Mouse (Mus musculus): ENCODE results near the gene Arhgef19.

The Arhgef19 gene

DNA sequence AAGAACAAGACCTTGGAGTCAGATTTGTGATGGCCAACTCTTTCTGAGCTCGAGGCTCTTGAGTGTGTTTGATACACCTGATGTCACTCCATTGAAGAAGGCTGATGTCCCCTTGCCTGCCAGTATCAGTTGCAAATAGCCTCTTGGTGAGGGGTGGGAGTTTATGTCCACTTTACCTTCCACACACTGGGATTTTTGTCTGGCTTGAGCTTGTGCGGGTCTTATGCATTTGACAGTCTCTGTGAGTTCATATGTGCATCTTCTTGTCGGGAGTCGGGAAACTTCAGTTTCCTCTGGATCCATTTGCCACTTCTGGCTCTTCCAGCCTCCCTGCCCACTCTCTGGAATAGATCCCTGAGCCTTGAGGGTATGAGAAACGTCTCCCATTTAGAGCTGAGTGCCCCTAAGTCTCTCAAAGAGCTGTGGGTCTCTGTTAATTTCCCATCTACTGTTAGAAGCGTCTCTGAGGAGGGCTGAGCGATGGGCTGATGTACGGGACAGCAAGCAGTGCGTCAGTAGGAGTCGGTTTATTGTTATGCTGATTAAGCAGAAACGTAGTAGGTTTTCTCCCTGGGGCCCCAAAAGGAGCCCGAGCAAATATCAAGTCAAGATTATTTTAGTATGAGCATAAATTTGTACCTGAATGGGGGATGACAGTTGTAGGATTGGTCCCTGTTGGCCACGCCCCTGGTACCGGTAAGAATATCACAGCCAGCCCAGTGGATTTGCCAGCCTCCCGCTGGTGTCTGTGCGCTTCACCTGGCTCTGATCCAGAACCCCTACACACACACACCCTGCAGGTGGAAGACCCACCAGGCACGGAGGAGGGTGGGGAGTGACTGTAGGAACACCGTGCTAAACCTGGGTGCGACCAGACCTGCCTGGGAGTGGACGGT, 559 bp upstream of the Arhgef19 start:
- DNase-seq: no peak

DNA sequence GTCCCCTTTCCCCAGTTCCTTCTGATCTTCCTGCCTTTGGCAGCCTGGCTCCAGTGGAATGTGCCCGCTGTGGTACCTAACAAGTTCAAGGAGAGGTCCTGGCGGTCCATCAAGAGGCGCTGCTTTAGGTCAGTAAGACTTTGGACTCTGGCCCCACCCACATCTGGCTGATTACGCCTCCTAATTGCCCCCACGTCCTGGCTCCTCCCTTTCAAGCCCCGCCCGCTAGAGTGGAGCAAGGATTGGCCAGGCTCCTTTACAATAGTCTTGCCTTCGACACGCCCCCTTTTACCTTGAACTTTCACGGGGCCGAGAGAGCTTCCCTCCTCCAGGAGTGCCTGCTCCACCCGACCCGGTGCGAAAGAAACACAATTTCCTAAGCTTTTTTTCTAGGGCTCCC, 1.3 kb downstream of the Arhgef19 start:
- DNase-seq: no peak

DNA sequence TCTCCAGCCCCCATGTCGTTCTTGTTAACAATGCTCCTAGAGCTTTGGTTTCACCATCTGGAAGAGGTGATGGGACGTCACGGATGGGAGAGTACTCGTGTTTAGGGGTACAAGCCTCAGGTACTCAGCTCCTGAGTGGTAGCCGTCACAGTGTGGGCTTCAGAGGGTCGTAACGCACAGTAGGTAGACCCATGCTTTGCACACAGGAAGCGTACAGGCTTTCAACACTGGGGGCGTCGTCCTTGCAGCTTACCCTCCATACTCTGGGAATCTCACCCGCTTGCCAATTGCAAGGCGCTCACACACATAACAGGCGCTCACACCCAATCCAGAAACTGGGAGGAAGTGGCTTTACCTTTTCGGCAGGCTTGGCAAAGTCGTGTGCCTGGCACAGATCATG, 2.6 kb downstream of the Arhgef19 start:
- no peak for DNase-seq

DNA sequence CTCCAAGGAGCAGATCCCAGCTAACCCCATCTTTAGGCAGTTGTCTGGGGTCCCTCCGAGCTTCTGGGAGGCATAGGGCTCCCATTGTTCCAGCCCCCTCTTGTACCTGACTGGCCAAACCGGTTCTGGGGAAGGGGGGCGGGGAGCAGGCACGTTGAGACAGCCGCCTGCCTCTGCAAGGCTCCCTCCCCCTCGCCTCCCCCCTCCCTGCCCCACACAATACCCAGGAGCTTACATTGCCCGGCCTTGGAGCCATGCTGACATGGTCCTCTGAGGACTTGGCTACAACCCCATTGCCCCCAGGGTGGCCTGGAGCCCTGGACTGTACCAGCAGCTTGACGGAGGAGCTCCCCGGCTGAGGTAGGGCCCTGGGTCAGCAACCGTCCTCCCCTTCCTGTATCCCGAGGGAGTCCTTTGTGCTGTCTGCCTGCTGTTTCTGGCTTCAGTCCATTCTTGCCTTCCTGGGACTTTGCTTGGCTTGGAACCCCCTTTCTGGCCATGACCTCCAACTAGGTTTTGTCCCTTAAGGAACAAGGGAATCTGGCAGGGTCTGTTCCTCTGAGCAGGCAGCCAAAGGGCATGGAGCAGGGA, 3.4 kb downstream of the Arhgef19 start:
- peak; percentile 45 for DNase-seq

DNA sequence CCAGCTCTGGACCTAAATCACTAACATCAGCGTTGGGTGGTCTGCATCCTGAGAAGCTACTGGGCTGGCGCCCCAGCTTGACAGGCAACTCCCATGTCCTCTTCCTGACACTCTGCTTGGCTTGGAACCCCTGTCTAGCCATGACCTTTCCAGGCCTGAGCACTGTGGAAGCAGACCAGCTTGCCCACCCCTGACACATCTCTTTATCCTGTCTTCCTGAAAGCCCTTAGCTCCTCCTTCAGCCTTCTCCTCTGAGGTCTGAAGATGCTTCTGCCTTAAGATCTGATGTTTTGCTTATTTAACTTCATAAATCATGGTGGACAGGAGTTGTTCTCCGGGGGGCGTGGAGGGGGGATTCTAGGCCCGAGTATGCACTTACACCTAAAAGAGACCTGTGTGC, 4.3 kb downstream of the Arhgef19 start:
- no peak for DNase-seq

DNA sequence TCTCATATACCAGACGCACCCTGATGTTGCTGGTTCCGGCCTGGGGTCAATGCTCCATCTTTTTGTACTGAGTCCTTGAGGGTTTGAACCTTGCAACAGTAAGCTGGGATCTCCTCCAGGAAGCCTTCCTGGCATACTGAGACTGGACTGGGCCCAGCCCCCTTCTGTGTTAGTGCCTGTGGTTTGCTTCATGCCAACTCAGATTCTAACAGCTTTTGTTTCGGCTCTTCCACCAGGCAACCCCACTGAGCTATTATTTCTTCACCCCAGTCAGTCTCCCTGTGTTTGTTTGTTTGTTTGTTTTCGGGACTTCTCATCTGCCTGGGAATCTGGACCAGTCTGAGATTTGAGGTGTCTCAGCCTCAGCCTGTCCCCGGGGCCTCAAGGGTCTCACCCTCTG, 5.1 kb downstream of the Arhgef19 start:
- no peak for DNase-seq

DNA sequence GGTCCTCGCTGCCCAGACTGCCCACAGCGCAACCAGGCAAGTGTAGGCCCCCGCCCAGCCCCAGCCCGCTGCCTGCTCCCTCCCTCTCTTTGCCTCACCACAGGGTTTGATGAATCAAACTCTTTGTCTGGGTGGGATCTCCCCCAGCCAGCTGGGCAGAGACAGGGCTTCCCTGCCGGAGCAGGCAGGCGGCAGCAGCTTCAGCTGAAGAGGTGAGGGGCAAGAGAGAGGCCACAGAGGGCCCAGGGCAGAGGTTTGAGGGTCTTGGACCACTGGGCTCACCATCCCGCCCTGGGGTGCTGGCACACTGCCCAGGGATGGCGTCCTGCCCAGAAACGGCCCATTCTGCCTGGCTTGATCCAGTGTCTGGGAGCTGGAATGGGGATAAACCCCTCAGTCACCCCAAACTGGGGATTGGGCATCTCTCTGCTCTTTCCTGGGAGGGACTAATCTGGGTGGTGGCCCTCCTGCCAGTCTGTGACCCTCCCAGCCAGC, 5.7 kb downstream of the Arhgef19 start:
- DNase-seq: peak; percentile 65

DNA sequence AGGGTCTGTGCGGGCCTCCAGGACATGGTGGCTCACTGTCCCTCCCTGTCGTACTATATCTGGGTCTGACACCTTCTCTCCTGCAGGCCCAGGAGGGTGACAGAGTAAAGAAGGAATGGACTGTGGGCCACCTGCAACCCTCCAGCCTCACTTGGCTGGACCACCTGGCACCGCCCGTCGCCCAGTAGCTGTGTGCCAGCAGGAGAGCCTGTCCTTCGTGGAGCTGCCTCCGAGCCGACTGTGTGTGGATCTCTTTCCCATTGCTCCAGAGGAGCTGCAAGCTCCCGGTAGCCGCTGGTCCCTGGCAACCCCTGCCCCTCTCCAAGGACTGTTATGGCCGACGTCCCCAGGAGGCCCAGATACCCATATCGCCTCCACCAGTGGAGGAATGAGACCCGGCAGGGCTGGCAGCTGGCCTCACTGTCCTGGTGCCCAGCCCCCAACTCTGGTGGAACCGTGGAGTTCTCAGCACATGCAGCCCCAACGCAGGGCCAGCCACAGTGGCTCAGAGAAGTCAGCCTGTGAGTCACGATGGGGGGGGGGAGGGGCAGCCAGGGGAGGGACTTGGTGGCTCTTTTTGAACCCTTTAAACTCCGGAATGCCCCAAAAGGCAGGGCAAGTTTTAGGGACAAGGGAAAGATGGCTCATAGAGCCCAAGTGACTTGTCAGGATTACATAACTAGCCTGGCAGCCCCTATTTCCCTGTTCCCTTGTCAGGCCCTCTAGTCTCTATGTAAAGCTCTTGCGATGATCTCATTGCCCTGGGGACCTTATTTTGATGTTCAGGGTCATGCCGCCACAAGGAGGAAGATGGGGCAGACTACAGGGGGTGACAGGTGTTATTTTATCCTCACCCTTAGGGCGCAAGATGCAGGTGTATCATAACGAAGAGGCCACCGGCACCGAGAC, 7.0 kb downstream of the Arhgef19 start:
- no peak for DNase-seq

DNA sequence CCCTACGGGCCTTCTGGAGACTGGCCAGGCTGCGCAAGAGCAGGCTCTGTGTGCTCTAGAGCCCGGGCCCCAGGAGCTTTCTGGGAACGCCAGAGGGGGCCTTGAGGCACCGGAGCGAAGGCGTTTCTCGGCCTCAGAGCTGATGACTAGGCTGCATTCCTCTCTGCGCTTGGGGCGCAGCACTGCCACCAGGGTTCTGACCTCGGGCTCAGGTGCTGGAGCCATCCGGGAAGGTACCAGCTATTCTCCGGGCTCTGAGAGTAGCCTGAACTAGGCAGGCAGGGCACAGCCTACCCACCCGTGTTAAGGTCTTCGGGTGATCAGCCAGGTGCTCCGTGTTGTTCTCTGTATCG, 7.7 kb downstream of the Arhgef19 start:
- DNase-seq: no peak

DNA sequence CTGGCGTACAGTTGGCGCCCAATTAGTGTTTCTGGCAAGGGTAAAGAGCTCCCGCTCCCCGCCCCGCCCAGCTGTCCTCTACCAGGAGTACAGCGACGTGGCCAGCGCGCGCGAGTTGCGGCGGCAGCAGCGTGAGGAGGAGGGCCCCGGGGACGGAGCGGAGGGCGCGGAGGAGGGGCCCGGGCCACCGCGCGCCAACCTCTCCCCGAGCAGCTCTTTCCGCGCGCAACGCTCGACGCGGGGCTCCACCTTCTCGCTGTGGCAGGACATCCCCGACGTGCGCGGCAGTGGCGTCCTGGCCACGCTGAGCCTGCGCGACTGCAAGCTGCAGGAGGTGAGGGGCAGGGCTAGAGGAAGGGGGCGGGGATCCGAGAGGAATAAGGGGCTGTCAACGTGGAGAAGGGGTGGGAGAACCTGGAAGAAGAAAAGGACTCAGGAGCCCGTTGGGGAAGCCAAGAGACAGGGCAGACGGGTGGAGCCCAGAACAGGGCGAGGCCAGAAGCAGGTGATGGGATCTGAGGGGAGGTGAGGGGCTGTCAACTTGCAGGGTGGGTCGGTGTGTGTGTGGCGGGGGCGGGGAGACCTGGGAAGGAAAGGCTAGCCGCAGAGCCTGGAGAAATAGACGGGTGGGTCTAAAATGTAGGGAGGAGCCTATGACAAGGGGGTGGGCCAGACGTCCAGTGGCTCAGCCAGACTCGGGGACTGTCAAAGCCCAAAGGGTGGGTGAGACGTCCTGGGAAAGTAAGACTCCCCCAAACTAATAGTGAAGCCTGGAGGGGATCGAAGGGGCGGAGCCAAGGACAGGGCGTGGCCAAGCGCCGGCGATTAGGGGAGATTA, 8.7 kb downstream of the Arhgef19 start:
- no peak for DNase-seq

DNA sequence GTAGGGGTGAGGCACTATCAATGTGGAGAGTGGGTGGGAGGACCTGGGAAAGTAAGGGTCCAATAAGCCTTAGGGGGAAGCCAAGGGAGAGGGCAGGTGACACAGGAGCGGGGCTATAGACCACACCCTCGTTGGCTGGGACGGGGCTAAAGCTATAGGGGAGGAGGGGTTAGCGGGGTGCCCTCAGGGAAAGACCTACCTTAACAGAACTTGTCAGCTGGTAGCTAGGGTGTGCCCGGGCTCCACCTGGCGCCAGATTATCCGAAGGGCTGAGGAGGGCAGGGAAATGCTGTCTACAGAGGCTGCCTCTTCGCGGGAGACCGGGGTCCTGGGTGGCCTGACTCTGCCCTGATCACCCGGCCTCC, 9.3 kb downstream of the Arhgef19 start:
- DNase-seq: no peak

DNA sequence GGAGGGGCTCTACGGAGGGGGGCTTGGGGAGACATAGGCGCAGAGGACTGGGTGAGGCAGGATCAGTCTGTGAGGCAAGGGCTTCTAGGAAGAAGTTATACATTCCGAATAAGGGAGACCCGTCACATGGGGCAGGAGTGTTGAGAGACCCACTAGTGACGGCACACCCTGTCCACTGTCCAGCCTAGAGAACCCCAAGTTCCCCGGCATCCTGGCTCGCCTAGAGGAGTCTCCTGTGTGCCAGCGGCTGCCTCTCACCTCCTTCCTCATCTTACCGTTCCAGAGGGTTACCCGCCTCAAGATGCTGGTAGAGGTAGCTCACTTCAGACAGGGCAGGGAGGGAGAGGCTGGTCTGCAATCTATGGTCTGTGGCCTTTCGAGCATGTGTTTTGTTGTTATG, 10.1 kb downstream of the Arhgef19 start:
- DNase-seq: no peak

DNA sequence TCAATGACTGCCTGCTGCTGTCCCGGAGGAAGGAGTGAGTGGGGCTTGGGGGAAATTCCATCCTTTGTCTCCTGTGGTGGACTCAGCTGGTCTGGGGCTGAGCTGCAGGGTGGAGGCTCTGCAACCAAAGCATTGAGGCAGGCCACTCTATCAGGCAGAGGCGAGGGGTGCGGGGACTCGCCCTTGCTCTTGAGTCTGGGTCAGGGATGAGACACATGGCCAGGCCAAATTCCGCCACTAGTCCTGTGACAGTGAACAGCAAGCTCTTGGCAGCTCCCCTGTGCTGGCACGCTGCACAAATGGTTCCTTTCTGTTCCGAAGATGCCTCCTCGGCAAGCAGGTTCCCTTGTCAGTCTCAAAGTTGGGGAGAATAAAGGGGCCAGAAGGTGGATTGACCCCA, 11.8 kb downstream of the Arhgef19 start:
- no peak for DNase-seq

DNA sequence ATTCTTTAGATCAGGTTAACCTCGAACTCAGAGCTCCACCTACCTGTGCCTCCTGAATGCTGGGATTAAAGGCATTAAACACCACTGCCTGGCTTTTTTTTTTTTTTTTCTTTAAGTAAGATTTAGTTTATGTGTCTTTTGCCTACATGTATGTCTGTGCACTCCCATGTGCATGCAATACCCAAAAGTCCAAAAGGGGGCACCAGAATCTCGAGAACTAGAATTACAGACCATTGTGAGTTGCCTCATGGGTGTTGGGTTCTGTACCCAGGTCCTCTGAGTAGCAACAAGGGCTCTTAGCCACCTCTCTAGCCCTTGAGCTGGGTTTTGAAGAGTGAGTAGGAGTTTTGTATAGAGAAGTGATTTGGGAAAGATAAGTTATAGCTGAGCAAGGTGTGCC, 13.3 kb downstream of the Arhgef19 start:
- no peak for DNase-seq

DNA sequence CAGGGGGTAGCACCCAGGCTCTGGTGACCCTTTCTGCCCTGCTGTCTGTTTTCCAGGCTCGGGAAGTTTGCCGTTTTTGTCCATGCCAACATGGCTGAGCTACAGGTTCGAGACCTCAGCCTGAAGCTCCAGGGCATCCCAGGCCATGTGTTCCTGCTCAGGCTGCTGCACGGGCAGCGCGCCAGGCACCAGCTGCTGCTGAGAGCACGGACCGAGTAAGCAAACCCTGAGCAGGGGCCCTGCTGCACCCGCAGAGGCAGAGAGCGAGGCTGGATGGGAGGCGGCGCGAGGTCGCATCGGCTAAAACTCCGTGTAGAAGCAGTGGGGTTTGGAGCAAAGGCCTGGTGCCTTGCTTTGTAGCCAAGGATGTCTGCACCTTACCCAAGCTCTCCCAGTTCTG, 14.9 kb downstream of the Arhgef19 start:
- no peak for DNase-seq

DNA sequence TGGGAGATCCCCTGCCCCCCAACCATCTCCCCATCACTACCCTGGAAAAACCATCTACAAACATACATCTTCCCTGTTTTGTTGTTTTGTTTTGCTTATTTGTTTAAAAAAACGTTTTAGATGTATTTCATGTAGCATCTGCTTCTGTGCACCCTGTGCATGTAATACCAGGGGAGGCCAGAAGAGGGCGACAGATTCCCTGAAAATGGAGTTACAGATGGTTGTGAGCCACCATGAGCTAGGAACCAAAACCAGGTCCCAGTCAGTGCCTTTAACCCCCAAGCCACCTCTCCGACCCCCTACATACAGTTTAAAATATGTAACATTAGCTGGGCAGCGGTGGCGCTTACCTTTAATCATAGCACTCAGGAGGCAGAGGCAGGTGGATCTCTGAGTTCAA, 18.1 kb downstream of the Arhgef19 start:
- no peak for DNase-seq

DNA sequence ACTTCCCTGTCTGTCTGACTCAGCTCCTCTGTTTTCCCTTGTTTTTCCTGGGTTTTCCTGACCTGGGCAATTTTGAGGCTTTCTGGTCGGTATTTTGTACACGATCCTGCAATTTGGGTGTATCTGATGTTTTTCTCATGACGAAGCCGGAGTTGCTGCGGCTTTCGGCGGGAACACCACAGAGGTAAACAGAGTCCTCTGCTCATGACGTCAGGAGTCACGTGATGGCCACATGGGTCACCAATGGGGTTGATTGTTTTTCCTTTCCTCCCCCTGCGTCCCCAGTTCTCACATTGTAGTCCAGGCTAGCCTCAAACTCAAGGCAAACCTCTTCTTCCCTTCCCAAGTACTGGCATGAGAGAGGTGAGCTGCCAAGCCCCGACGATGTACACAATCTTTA, 20.1 kb downstream of the Arhgef19 start:
- no peak for DNase-seq

DNA sequence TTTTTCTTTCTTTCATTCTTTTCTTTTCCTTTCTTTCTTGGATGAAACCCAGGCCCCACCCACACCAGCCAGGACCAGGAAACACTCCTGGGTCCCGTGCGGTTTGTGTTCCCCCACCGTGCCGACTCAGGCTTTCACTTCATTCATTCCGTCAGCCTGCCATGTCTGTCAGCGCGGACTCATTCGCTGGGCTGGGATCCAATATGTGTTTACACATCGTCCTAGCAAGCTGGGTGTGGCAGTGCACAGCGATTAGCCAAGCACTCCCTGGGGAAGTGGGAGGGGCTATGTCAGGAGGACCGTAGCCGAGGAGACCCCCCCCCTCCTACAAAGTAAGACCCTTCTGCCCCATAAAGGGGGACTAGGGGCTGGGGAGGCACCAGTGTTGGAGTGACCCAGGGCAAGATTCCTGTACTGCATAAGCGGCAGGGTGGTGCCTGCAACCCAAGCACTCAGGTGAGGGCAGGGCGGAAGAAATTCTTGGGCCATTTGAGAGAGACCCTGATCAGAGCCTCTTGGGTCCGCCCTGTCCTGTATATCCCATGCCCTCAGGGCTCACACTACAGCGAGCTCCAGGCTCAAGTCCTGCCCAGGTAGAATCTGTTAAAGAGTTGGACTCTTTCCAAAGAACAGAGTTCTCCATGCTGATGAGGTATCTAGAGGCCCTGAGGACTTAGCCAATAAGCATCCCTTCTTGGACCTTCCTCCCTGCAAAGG, 20.9 kb downstream of the Arhgef19 start:
- DNase-seq: no peak

DNA sequence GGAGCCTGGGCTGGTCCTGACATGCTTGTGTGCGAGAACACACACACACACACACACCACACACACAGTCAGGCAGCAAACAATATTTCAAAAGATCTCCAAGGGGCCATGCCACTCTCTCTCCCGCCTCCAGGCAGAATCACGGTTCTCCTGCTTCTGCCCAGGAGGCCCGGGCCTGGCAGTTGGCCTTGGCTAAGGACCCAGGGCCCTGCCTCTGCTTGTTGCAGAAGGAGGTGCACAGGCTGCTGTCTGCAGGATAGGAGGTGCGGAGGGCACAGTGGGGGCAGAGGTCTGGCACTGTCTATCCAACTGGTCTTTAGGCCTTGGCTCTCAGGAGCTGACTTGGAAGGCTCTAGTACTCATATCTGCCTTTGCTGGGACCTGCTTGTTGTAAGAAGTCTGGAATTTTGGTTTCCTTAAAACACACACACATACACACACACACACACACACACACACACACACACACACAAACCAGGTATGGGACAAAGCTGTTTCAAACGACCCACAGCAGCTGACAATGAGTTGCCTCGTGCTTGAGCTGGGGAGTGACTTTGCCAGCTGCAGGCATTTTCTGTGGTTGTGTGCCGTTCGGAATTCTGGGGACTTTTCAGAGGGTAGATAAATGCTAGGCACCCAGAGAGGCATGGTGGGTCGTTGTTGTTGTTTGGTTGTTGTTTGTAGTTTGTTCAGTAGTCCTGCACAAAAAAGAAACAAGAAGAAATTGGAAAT, 23.8 kb downstream of the Arhgef19 start:
- no peak for DNase-seq

DNA sequence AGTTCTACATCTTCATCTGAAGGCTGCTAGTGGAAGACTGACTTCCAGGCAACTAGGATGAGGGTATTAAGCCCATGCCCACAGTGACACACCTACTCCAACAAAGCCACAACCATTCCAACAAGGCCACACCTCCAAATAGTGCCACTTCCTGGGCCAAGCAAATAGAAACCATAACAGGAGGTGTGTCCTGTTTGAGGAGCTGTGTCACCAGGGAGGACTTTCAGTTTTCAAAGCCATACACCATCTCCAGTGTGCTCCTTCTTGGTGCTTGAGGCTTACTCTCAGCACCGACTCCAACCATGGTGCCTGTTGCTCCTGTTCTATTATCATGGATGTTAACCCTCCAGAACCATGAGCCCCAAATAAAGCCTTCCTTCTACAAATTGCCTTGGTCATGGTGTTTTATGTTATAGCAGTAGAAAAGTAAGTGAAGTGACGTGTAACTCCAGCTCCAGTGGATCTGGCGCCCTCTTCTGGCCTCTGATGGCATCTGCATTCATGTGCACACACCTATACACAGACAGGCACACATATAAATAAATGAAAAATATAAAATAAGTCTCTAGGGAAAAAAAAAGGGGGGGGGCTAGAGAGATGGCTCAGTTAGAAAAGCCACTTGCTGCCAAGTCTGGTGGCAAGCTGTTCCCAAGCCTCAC, 26.8 kb downstream of the Arhgef19 start:
- no peak for DNase-seq

DNA sequence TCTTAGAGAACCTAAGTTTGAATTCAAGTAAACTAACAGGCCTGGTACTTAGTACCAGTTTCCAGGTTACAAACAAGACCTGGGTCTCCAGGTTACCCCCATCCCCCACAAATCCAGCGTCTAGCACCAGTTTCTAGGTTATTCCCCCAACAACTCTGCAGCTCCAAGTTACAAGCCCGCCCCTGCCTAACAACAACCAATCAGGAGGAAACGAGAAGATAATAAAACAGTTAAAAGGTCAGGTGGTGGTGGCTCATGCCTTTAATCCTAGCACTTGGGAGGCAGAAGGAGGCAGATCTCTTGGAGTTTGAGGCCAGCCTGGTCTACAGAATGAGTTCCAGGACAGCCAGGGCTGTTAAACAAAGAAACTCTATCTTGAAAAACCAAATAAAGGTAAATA, 28.0 kb downstream of the Arhgef19 start:
- DNase-seq: no peak

All from layer of hippocampus, adult 9-11 months (tissue).